Mouse (Mus musculus) liver, embryonic 14.5 days (tissue): Measurements from ENCODE around the gene Epha5. TPM values are rescaled to one million over a fixed set of nuclear protein-coding genes. Genes with fewer than 3 reads are reported as not detected.

Experiments used
- ATAC-seq: fragments of 200-750 bp; cut with Nextera tagmentation; 2 replicates; pipeline ENCODE4 v1.8.0; 2017; ENCODE audit warnings: moderate number of reproducible peaks, mild to moderate bottlenecking, moderate library complexity; ENCODE audit not compliant: insufficient read depth
- DNase-seq, 3 experiments: peaks; one replicate each; pipeline ENCODE4 v3.0.0-alpha.2; 2012 to 2013; ENCODE audit warnings: low read depth in 3 of 3, low spot score in 3 of 3
- H3K27ac ChIP-seq: fragments of 300-500 bp; sonication (generic); 2 replicates; pipeline ENCODE4 v1.5.1; 2014; ENCODE audit warnings: moderate library complexity, mild to moderate bottlenecking, control low read depth, inconsistent platforms
- H3K27me3 ChIP-seq: fragments of 300-500 bp; sonication (generic); 2 replicates; pipeline ENCODE4 v1.6.1; 2014; ENCODE audit warnings: mild to moderate bottlenecking, low read length, moderate library complexity; ENCODE audit not compliant: control insufficient read depth, insufficient read depth
- H3K36me3 ChIP-seq: fragments of 300-500 bp; sonication (generic); replicated peaks from 2 replicates; pipeline ENCODE4 v1.6.1; 2014; ENCODE audit warnings: low read depth; ENCODE audit not compliant: control insufficient read depth, insufficient read depth
- H3K4me1 ChIP-seq, 2 experiments: fragments of 200-500 bp in 1 of 2; fragments of 300-500 bp in 1 of 2; sonication (generic) in 1 of 2; replicated peaks; 2 replicates each; pipeline ENCODE4 v1.6.1; 2012 to 2014; ENCODE audit warnings: antibody characterized with exemption in 1 of 2, inconsistent platforms in 1 of 2, low read length in 1 of 2; ENCODE audit not compliant: control insufficient read depth in 2 of 2, insufficient read depth in 2 of 2
- H3K4me2 ChIP-seq: fragments of 300-500 bp; sonication (generic); 2 replicates; pipeline ENCODE4 v1.6.1; 2014; ENCODE audit warnings: low read depth, mild to moderate bottlenecking, control low read depth, moderate library complexity
- H3K4me3 ChIP-seq, 2 experiments: fragments of 200-500 bp in 1 of 2; fragments of 300-500 bp in 1 of 2; sonication (generic) in 1 of 2; 2 replicates each; pipeline ENCODE4 v1.5.1; 2012 to 2014; ENCODE audit warnings: low read depth in 2 of 2, low read length in 2 of 2, mild to moderate bottlenecking in 2 of 2, control low read depth in 1 of 2, inconsistent platforms in 1 of 2, moderate library complexity in 1 of 2; ENCODE audit not compliant: insufficient read depth in 1 of 2
- H3K9ac ChIP-seq: fragments of 300-500 bp; sonication (generic); replicated peaks from 2 replicates; pipeline ENCODE4 v1.6.1; 2014; ENCODE audit warnings: mild to moderate bottlenecking, control low read depth, moderate library complexity
- H3K9me3 ChIP-seq: fragments of 300-500 bp; sonication (generic); 2 replicates; pipeline ENCODE4 v1.6.1; 2016; ENCODE audit warnings: low read length, mixed read lengths; ENCODE audit not compliant: control insufficient read depth
- CTCF ChIP-seq: IDR thresholded peaks from 2 replicates; pipeline ENCODE4 v1.5.1; 2016; ENCODE audit warnings: antibody characterized with exemption, low read depth, control low read depth
- EP300 ChIP-seq: IDR thresholded peaks from 2 replicates; pipeline ENCODE4 v1.6.1; 2016; ENCODE audit warnings: antibody characterized with exemption, low read depth
- WGBS: fragments of 180-500 bp; shearing (Covaris S2); extraction: QIAGEN DNeasy Blood & Tissue Kit; methylation state at CpG from one replicate; pipeline ENCODE4 v1.1.7; 2014; ENCODE audit not compliant: insufficient replicate concordance; 5-methylcytosine and 5-hydroxymethylcytosine counted together
- polyA plus RNA-seq, 2 experiments: library from polyadenylated mRNA; depleted of rRNA in 1 of 2; stranded (reverse) in 1 of 2; unstranded in 1 of 2; fragments of >200 nt; fragmentation: Nextera tagmentation in 1 of 2; extraction: Ambion mirVana in 1 of 2; gene quantifications; 2 replicates each; pipeline versions ENCODE4 v1.2.1 to v1.2.3; 2012 to 2014

Epha5 gene
- polyA plus RNA-seq, 2 experiments: 0.01 TPM; not detected in 1

DNA sequence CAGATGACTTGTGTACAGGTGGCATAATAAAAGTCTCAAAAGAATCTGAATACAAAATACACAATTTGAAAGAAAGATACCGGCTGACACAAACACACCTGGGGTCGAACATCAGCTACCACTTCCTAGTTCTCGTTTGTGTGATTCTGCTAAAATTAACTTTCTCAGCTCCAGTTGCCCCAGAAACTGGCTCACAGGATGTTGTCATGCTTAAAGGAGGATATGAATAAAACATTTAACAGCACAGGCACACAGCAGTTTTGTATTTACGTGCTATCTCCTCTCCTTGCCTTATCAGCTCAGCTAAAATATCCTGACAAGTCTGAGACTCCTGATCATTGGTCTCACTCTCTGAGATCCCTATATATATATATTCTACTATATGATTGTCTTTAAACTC is 99.3 kb downstream of the Epha5 start:
- no peak for ATAC-seq
- WGBS: 53% methylated on average over 4 of the region's 4 CpGs
- H3K9me3 ChIP-seq: no peaks in the 10 kb centered on the region
- no peak overlapping the region for H3K4me3 ChIP-seq
- TF ChIP-seq EP300 (no peak), CTCF (no peak)
- no peak overlapping the region for H3K9ac ChIP-seq
- H3K27me3 ChIP-seq: no peaks in the 10 kb centered on the region
- H3K36me3 ChIP-seq: no peaks in the 10 kb centered on the region
- H3K4me1 ChIP-seq: no peaks in the 10 kb centered on the region
- no peak for DNase-seq
- H3K4me2 ChIP-seq: no peak overlapping the region
- no peak overlapping the region for H3K27ac ChIP-seq

DNA sequence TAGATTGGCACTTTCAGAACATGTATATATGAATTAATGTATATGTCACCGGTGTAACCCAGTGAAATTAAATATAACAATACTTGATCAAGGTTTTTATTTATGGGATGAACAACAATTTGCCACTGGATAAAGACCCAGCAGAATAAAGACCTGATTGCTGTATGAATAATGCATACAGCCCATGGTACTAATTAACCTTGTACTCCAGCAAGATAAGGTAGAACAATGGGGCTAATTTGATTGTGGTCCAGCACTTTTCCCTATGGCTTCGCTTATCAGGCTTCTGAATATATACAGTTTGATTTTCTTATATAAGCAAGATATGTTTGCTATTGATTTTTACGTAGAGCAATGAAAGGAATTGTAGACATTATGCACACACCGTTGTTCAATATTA is 103.6 kb downstream of the Epha5 start:
- Histone ChIP-seq H3K9me3 (no peaks in the 10 kb centered on the region), H3K4me3 (no peak overlapping the region), H3K4me2 (no peak overlapping the region), H3K27me3 (no peaks in the 10 kb centered on the region), H3K36me3 (no peaks in the 10 kb centered on the region), H3K27ac (no peak overlapping the region), H3K9ac (no peak overlapping the region), H3K4me1 (no peaks in the 10 kb centered on the region)
- 61% methylated on average over 4 of the region's 4 CpGs for WGBS
- ATAC-seq (no peak), DNase-seq (no peak)
- TF ChIP-seq CTCF (no peak), EP300 (no peak)

DNA sequence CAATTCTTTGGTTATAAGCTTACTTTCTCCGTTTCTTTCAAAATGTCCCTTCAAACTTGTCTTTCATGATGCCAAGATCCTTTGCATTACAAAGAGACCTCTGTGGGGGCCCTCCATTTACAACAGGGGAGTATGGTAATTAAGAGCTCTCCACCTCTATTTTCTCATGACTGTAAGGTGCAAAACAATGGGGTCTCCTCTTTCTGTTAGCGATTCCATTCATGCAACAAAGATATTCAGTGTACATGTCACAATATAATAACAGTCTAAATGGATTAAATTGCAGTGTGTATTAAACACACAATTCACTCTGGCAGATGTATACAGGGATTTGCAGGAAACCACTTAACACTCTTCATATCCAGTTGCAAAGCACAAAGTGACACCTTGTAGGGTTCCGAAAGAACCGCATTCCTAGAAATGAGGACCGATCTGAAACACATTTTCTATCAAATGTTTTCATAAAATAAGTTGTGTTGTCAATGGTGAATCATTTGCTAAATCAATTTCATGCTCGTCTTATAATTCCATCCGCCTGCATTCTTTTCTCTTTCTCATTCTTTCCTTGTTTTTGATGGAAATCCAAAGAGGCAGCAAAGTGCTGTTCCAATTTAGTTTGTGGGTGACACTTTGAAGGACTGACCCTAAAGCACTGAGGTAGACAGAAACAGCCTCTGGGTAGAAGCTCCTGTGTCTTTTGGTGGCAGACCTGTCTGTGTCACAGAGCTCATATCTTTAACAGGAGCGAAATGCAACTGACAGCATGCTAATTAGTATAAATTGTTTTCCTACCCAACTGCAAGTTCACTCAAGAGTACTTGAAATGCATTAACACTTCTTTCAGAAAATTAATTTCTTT is 118.1 kb downstream of the Epha5 start:
- H3K27me3 ChIP-seq: no peaks in the 10 kb centered on the region
- H3K4me2 ChIP-seq: no peak overlapping the region
- ATAC-seq: no peak
- H3K4me3 ChIP-seq: no peak overlapping the region
- 33% methylated on average over 8 of the region's 8 CpGs for WGBS
- TF ChIP-seq CTCF (no peak), EP300 (no peak)
- DNase-seq: no peak
- no peaks in the 10 kb centered on the region for H3K4me1 ChIP-seq
- H3K9ac ChIP-seq: no peak overlapping the region
- no peaks in the 10 kb centered on the region for H3K9me3 ChIP-seq
- no peaks in the 10 kb centered on the region for H3K36me3 ChIP-seq
- H3K27ac ChIP-seq: no peak overlapping the region

DNA sequence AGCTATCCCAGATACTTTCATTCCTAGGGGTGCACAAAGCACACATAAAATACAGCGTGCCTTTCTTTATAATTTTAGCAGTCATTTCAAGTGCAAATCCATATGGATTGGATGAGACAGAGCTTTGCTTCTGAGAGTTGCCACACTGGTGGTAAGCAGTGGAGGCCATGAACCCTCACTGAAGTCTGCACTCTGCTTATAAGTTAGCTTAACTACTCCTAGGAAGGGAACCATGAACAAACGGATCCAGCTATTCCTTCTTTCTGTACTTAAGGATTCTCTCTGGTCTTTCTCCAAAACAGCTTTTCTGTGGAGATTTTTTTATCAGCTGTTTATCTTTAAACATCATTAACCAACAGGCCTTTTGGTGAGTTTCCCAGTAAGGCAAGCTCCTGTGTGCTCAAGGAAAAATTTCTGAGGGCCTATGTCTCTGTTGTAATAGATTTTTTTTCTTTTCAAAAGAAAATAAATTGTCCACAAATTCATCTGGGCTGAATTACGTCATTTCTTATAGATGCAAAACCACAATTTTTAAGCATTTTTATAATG is 127.7 kb downstream of the Epha5 start:
- DNase-seq (no peak), ATAC-seq (no peak)
- no peak overlapping the region for H3K4me3 ChIP-seq
- no peak overlapping the region for H3K27ac ChIP-seq
- 46% methylated on average over 3 of the region's 3 CpGs for WGBS
- H3K4me1 ChIP-seq: no peaks in the 10 kb centered on the region
- H3K36me3 ChIP-seq: no peaks in the 10 kb centered on the region
- TF ChIP-seq CTCF (no peak), EP300 (no peak)
- H3K9me3 ChIP-seq: no peaks in the 10 kb centered on the region
- H3K27me3 ChIP-seq: no peaks in the 10 kb centered on the region
- H3K4me2 ChIP-seq: no peak overlapping the region
- H3K9ac ChIP-seq: no peak overlapping the region

DNA sequence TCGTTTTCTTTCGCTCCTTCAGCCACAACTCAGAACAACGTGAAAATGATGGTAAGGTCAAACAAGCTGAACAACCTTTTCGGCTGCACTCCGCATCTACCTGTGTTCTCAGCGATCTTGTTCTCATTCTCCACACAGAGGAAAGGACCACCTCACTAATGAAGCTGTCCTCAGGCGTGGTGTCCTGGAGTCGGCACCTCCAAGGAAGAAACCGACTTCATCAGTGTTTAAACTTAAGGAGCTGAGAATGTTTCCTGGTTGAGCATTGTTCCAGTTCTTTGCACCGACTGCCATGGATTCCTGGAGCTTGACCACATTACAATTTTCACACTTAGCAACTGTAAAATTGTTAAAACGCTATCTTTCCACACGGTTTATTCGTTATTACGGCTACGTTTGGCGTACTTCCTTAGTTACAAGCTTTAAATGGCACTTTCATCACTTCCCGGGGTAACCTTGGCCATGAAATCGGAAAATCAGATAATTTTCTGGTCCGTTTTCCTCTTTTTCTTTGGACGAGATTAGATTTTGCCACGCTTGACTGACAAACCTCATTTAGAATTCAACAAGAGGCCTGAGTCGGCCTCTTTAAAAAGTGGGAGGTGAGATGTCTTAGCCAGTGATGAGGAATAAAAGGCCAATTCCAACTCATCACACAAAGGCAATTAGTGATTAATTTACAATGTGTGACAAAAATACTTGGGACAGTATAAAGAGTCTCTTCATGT is 135.7 kb downstream of the Epha5 start:
- TF ChIP-seq EP300 (no peak), CTCF (no peak)
- no peaks in the 10 kb centered on the region for H3K27me3 ChIP-seq
- H3K4me2 ChIP-seq: no peak overlapping the region
- no peaks in the 10 kb centered on the region for H3K9me3 ChIP-seq
- WGBS: 71% methylated on average over 22 of the region's 22 CpGs
- no peak overlapping the region for H3K4me3 ChIP-seq
- no peaks in the 10 kb centered on the region for H3K4me1 ChIP-seq
- no peak for DNase-seq
- ATAC-seq: no peak
- no peak overlapping the region for H3K9ac ChIP-seq
- no peak overlapping the region for H3K27ac ChIP-seq
- no peaks in the 10 kb centered on the region for H3K36me3 ChIP-seq
